Mouse (Mus musculus) E14TG2a.4 (cell line): Measurements from ENCODE around the gene Dscam.

Experiments used
- H3K27me3 ChIP-seq: 2 replicates; pipeline ENCODE4 v1.6.1; 2014; ENCODE audit warnings: low read length, control low read depth; ENCODE audit not compliant: insufficient read depth
- H3K36me3 ChIP-seq: 2 replicates; pipeline ENCODE4 v1.6.1; 2014; ENCODE audit warnings: low read length, control low read depth; ENCODE audit not compliant: insufficient read depth
- H3K4me1 ChIP-seq: replicated peaks from 2 replicates; pipeline ENCODE4 v1.6.1; 2014; ENCODE audit warnings: low read depth, low read length, control low read depth
- H3K4me3 ChIP-seq: replicated peaks from 2 replicates; pipeline ENCODE4 v1.5.1; 2014; ENCODE audit warnings: mild to moderate bottlenecking, low read length
- H3K9me3 ChIP-seq: 2 replicates; pipeline ENCODE4 v1.6.1; 2014; ENCODE audit warnings: low read length, control low read depth
- CTCF ChIP-seq: conservative IDR thresholded peaks from 2 replicates; pipeline ENCODE4 v1.5.1; 2014; ENCODE audit warnings: low read length
- NANOG ChIP-seq: IDR thresholded peaks from 2 replicates; pipeline ENCODE4 v1.6.1; 2014; ENCODE audit warnings: borderline replicate concordance, low read length, mixed read lengths
- POU5F1 ChIP-seq: IDR thresholded peaks from 2 replicates; pipeline ENCODE4 v1.6.1; 2014; ENCODE audit warnings: low read length, borderline replicate concordance

Gene Dscam

GRCm38 (mm10) chr16:96634097-96634790, 536.3 kb downstream of the Dscam start:
- H3K9me3 ChIP-seq, result peaks cover 8% of the 10 kb centered on the region; the same call in 1 of the 2 replicates
- no peak overlapping the region for H3K4me3 ChIP-seq
- no peaks in the 10 kb centered on the region for H3K36me3 ChIP-seq
- no peaks in the 10 kb centered on the region for H3K27me3 ChIP-seq
- no peak for TF ChIP-seq CTCF
- no peak for TF ChIP-seq POU5F1
- no peak for TF ChIP-seq NANOG
- H3K4me1 ChIP-seq, result no peaks in the 10 kb centered on the region

- Histone ChIP-seq H3K4me1 (no peaks in the 10 kb centered on the region), H3K4me3 (no peak overlapping the region), H3K27me3 (no peaks in the 10 kb centered on the region), H3K36me3 (no peaks in the 10 kb centered on the region), H3K9me3 (peaks cover 7% of the 10 kb centered on the region; the same call in 1 of the 2 replicates)
- no peak for TF ChIP-seq NANOG
Measured at GRCm38 (mm10) chr16:96630241-96630640, 540.3 kb downstream of the Dscam start.

GRCm38 (mm10) chr16:96629623-96630022, 540.9 kb downstream of the Dscam start:
- Histone ChIP-seq H3K4me3 (no peak overlapping the region), H3K9me3 (peaks cover 7% of the 10 kb centered on the region), H3K36me3 (no peaks in the 10 kb centered on the region), H3K4me1 (no peaks in the 10 kb centered on the region), H3K27me3 (no peaks in the 10 kb centered on the region)
- TF ChIP-seq NANOG, result no peak
- no peak for TF ChIP-seq POU5F1
- no peak for TF ChIP-seq CTCF

- H3K27me3 ChIP-seq, result no peaks in the 10 kb centered on the region
- no peaks in the 10 kb centered on the region for H3K36me3 ChIP-seq
- TF ChIP-seq CTCF (no peak), POU5F1 (no peak), NANOG (no peak)
- peaks cover 5% of the 10 kb centered on the region; the same call in 1 of the 2 replicates for H3K9me3 ChIP-seq
- H3K4me1 ChIP-seq, result no peaks in the 10 kb centered on the region
- H3K4me3 ChIP-seq, result no peak overlapping the region
Measured at GRCm38 (mm10) chr16:96625468-96625867, 545.1 kb downstream of the Dscam start.

- H3K4me3 ChIP-seq, result no peak overlapping the region
- peaks cover 5% of the 10 kb centered on the region; the same call in 1 of the 2 replicates for H3K9me3 ChIP-seq
- no peaks in the 10 kb centered on the region for H3K27me3 ChIP-seq
- H3K36me3 ChIP-seq, result no peaks in the 10 kb centered on the region
- TF ChIP-seq CTCF (no peak), POU5F1 (no peak), NANOG (no peak)
- no peaks in the 10 kb centered on the region for H3K4me1 ChIP-seq
Measured at GRCm38 (mm10) chr16:96624570-96625411, 545.8 kb downstream of the Dscam start.

- TF ChIP-seq NANOG (no peak), CTCF (no peak), POU5F1 (no peak)
- Histone ChIP-seq H3K4me1 (no peaks in the 10 kb centered on the region), H3K9me3 (peaks cover 5% of the 10 kb centered on the region; the same call in 1 of the 2 replicates), H3K4me3 (no peak overlapping the region), H3K27me3 (no peaks in the 10 kb centered on the region), H3K36me3 (no peaks in the 10 kb centered on the region)
Measured at GRCm38 (mm10) chr16:96620861-96621260, 549.7 kb downstream of the Dscam start.

GRCm38 (mm10) chr16:96620402-96620801, 550.1 kb downstream of the Dscam start:
- Histone ChIP-seq H3K4me3 (no peak overlapping the region), H3K4me1 (no peaks in the 10 kb centered on the region), H3K36me3 (no peaks in the 10 kb centered on the region), H3K9me3 (peaks cover 5% of the 10 kb centered on the region; the same call in 1 of the 2 replicates), H3K27me3 (no peaks in the 10 kb centered on the region)
- TF ChIP-seq CTCF, result no peak
- no peak for TF ChIP-seq POU5F1
- no peak for TF ChIP-seq NANOG

- no peaks in the 10 kb centered on the region for H3K27me3 ChIP-seq
- no peaks in the 10 kb centered on the region for H3K36me3 ChIP-seq
- TF ChIP-seq NANOG (no peak), POU5F1 (no peak)
- H3K4me1 ChIP-seq, result no peaks in the 10 kb centered on the region
- H3K9me3 ChIP-seq, result no peaks in the 10 kb centered on the region
- H3K4me3 ChIP-seq, result no peak overlapping the region
Measured at GRCm38 (mm10) chr16:96617772-96618171, 552.8 kb downstream of the Dscam start.
